Mouse (Mus musculus): ENCODE data around the gene Vps8.

DNA sequence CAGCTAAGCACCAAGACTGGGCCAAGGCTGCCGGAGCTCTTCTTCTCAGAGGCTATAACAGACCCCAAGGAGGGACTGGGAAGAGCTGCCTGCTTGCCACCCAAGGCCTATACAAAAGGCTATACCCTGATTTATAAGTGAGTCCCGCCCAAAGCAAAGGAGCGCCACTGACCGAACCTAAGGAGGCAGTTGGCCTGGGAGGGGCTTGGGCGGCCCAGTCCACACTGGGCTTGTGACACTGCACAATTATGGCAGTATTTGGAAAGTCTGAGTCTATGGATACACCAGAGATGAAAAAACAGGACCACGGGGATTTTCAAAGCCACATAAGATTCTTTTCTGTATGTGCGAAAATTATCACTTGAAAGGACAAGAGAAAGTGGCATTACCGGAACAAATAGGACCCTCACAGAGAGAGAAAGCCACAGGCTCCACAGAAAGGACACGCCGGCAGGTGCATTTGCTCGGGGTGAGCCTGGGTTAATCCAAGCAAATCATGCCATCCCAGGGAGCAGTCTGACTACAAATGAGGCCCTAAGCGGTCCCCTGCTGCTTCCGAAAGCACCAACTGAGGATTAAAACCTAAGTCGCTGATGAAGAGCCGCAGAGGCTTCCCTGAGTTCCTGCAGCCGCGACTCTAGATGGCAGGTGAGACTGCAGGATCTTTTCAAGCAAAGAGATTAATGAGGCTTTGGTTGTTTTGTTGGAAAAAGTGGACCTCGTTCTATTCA is 241.9 kb downstream of the Vps8 start:
- TF ChIP-seq E2F4 (IDR thresholded peaks at IDR 0.05; ENCODE audit: insufficient read depth) (no peak), POLR2A (IDR thresholded peaks at IDR 0.05; ENCODE audit: insufficient read length, low read depth) (no peak), TCF12 (IDR thresholded peaks at IDR 0.05; ENCODE audit: insufficient read depth, poor library complexity, severe bottlenecking) (no peak), CEBPB (IDR thresholded peaks at IDR 0.05; ENCODE audit: insufficient read depth, poor library complexity, severe bottlenecking) (no peak), MYOD1 (IDR thresholded peaks at IDR 0.05; ENCODE audit: control insufficient read depth in 1 of 3, insufficient read length in 2 of 3, low read depth in 2 of 3) (no peak), POLR2AphosphoS2 (IDR thresholded peaks at IDR 0.05; ENCODE audit: insufficient read length, low read depth) (no peak), USF1 (IDR thresholded peaks at IDR 0.05; ENCODE audit: low read depth) (no peak), TCF3 (IDR thresholded peaks at IDR 0.05; ENCODE audit: insufficient read length, low read depth) (no peak)
